Mouse (Mus musculus) small intestine, adult 2 months (tissue): ENCODE data around the gene B3galt4. TPM values are rescaled to one million over a fixed set of nuclear protein-coding genes. Genes with fewer than 3 reads are reported as not detected.

Experiments used
- H3K27ac ChIP-seq: fragments of 200-500 bp; 2 replicates; pipeline ENCODE4 v1.5.1; 2012; ENCODE audit warnings: low read depth, low read length, control low read depth, inconsistent platforms; ENCODE audit not compliant: insufficient read depth
- H3K27me3 ChIP-seq: fragments of 200-500 bp; 2 replicates; pipeline ENCODE4 v1.6.1; 2012; ENCODE audit warnings: mild to moderate bottlenecking, moderate library complexity, low read length, inconsistent platforms; ENCODE audit not compliant: control insufficient read depth, insufficient read depth
- H3K36me3 ChIP-seq: fragments of 200-500 bp; 2 replicates; pipeline ENCODE4 v1.6.1; 2012; ENCODE audit warnings: mild to moderate bottlenecking, low read length, control low read depth, inconsistent platforms; ENCODE audit not compliant: control insufficient read depth, insufficient read depth
- H3K4me1 ChIP-seq: fragments of 200-500 bp; 2 replicates; pipeline ENCODE4 v1.6.1; 2012; ENCODE audit warnings: low read length, inconsistent platforms, mixed read lengths; ENCODE audit not compliant: control insufficient read depth, insufficient read depth, insufficient read length
- H3K4me3 ChIP-seq: fragments of 200-500 bp; 2 replicates; pipeline ENCODE4 v1.5.1; 2012; ENCODE audit warnings: low read depth, mild to moderate bottlenecking, control low read depth, inconsistent platforms, low read length, moderate library complexity
- CTCF ChIP-seq: fragments of 200-500 bp; IDR thresholded peaks from 2 replicates; pipeline ENCODE4 v1.5.1; 2012; ENCODE audit warnings: low read depth, mild to moderate bottlenecking, control low read depth, inconsistent platforms, low read length, moderate library complexity, mixed read lengths; ENCODE audit not compliant: insufficient replicate concordance, insufficient read length; ENCODE audit errors: extremely low read depth
- POLR2A ChIP-seq: fragments of 200-500 bp; IDR thresholded peaks from 2 replicates; pipeline ENCODE4 v1.6.1; 2012; ENCODE audit warnings: low read depth, mild to moderate bottlenecking, control low read depth, inconsistent platforms, low read length, moderate library complexity
- WGBS: fragments of 180-500 bp; shearing (Covaris S2); methylation state at CpG from one replicate; pipeline ENCODE4 v1.1.7; 2018; 5-methylcytosine and 5-hydroxymethylcytosine counted together
- polyA plus RNA-seq: library from polyadenylated mRNA; depleted of rRNA; stranded (reverse); fragments of >200 nt; gene quantifications from 2 replicates; pipeline ENCODE4 v1.2.3, GENCODE M21; 2012; rRNA removed

B3galt4 gene
- polyA plus RNA-seq, 1 experiment, result 24.6 TPM

DNA sequence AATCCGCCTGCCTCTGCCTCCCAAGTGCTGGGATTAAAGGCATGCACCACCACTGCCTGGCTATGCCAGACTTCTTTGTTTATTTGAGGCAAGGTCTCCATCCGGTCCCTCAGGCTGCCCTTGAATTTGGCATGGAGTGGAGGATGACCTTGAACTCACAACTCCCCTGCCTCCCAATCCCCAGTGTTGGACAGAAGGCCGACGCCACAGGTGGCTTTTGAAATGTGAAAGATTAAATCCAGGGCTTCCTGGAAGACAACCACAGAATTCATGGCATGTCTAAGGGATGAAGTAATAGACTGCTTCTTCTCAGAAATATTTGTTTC, 50.3 kb downstream of the B3galt4 start:
- Histone ChIP-seq H3K27ac (no peak overlapping the region), H3K36me3 (no peaks in the 10 kb centered on the region), H3K27me3 (no peaks in the 10 kb centered on the region), H3K4me3 (no peak overlapping the region), H3K4me1 (no peaks in the 10 kb centered on the region)
- no peak for TF ChIP-seq CTCF
- no peak for TF ChIP-seq POLR2A
- WGBS, result 80% methylated on average over 4 of the region's 4 CpGs

DNA sequence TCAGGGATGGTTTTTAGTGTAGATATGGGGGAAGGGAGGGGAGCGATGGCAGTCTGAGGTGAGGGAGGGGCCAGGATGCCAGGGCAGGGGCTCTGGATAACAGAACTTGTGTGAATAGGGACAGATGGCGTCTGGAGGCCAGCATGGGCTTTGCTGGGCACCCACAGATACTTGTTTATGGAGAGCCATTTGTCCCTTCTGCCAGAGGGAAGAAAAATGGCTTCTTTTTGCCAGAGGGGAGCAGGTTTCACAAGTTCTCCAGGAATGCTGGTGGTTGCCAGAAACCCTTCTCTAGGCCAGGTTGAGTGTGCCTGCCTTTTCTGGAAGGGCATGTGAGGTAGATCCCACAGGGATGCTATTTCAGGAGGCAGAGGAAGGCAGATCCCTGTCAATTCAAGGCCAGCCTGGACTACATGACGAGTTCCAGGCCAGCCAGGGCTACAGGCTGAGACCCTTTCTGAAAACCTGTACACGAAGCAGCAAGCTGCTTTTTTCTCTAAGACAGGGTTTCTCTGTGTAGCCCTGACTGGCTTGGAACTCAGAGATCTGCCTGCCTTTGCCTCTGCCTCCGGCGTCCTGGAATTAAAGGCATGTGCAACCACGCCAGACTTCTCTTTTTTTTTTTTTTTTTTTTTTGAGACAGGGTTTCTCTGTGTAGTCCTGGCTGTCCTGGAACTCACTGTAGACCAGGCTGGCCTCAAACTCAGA, 50.9 kb downstream of the B3galt4 start:
- Histone ChIP-seq H3K27me3 (no peaks in the 10 kb centered on the region), H3K36me3 (no peaks in the 10 kb centered on the region), H3K4me1 (no peaks in the 10 kb centered on the region), H3K4me3 (no peak overlapping the region), H3K27ac (no peak overlapping the region)
- WGBS, result 67% methylated on average over 7 of the region's 7 CpGs
- TF ChIP-seq CTCF (no peak), POLR2A (no peak)

Other genes with a start within 250 kb of the B3galt4 start
- gene March2, start 232.8 kb downstream of the B3galt4 start, polyA plus RNA-seq, result 43.7 and 60.9 TPM in 2 replicates
- 171 and 431 TPM in 2 replicates for gene Rab11b, start 191.0 kb downstream of the B3galt4 start, polyA plus RNA-seq
- 14.7 and 57.3 TPM in 2 replicates for gene Angptl4, start 169.7 kb downstream of the B3galt4 start, polyA plus RNA-seq
- gene Kank3, start 141.0 kb downstream of the B3galt4 start, polyA plus RNA-seq, result 20.6 and 21.1 TPM in 2 replicates
- 296 and 444 TPM in 2 replicates for gene Rps28, start 126.9 kb downstream of the B3galt4 start, polyA plus RNA-seq
- 337 and 417 TPM in 2 replicates for gene Ndufa7, start 126.9 kb downstream of the B3galt4 start, polyA plus RNA-seq
- gene Cd320, start 108.4 kb downstream of the B3galt4 start, polyA plus RNA-seq, result 14.9 and 22.1 TPM in 2 replicates
- not detected in 2 replicates for gene Gm7029, start 77.7 kb downstream of the B3galt4 start, polyA plus RNA-seq
- gene Kifc1, start 60.8 kb downstream of the B3galt4 start, polyA plus RNA-seq, result 3.9 and 7.5 TPM in 2 replicates
- not detected in 2 replicates for gene Platr17, start 46.4 kb downstream of the B3galt4 start, polyA plus RNA-seq
- gene Daxx, start 42.1 kb downstream of the B3galt4 start, polyA plus RNA-seq, result 20.7 and 48.6 TPM in 2 replicates
- gene Tapbp, start 35.6 kb downstream of the B3galt4 start, polyA plus RNA-seq, result 151 and 367 TPM in 2 replicates
- 64.1 and 134 TPM in 2 replicates for gene Zbtb22, start 35.6 kb downstream of the B3galt4 start, polyA plus RNA-seq
- 45.3 and 60.7 TPM in 2 replicates for gene Rgl2, start 21.9 kb downstream of the B3galt4 start, polyA plus RNA-seq
- 9.3 and 19.4 TPM in 2 replicates for gene Pfdn6, start 11.1 kb downstream of the B3galt4 start, polyA plus RNA-seq
- gene Wdr46, start 10.8 kb downstream of the B3galt4 start, polyA plus RNA-seq, result 10.0 and 12.4 TPM in 2 replicates
- 28.4 and 52.3 TPM in 2 replicates for gene Vps52, start 4.3 kb upstream of the B3galt4 start, polyA plus RNA-seq
- gene Rps18, start 4.5 kb upstream of the B3galt4 start, polyA plus RNA-seq, result 509 and 766 TPM in 2 replicates
- 2,533 and 6,705 TPM in 2 replicates for gene H2-K1, start 48.9 kb upstream of the B3galt4 start, polyA plus RNA-seq
- 15.5 and 29.9 TPM in 2 replicates for gene Ring1, start 73.2 kb upstream of the B3galt4 start, polyA plus RNA-seq
- gene H2-Ke6, start 76.6 kb upstream of the B3galt4 start, polyA plus RNA-seq, result 52.4 and 75.8 TPM in 2 replicates
- gene Slc39a7, start 80.2 kb upstream of the B3galt4 start, polyA plus RNA-seq, result 81.5 and 119 TPM in 2 replicates
- gene Rxrb, start 80.3 kb upstream of the B3galt4 start, polyA plus RNA-seq, result 26.3 and 64.2 TPM in 2 replicates
- 0.90 and 2.4 TPM in 2 replicates for gene Col11a2, start 87.9 kb upstream of the B3galt4 start, polyA plus RNA-seq
- 7.2 and 16.6 TPM in 2 replicates for gene H2-Oa, start 140.9 kb upstream of the B3galt4 start, polyA plus RNA-seq
- gene H2-DMa, start 168.1 kb upstream of the B3galt4 start, polyA plus RNA-seq, result 35.4 and 169 TPM in 2 replicates
- 41.2 and 73.1 TPM in 2 replicates for gene Brd2, start 171.1 kb upstream of the B3galt4 start, polyA plus RNA-seq
- 12.7 and 25.4 TPM in 2 replicates for gene H2-DMb2, start 191.8 kb upstream of the B3galt4 start, polyA plus RNA-seq
- gene H2-DMb1, start 201.6 kb upstream of the B3galt4 start, polyA plus RNA-seq, result 39.0 and 281 TPM in 2 replicates
- 35.1 and 100 TPM in 2 replicates for gene Tap1, start 236.1 kb upstream of the B3galt4 start, polyA plus RNA-seq
- gene Psmb9, start 236.3 kb upstream of the B3galt4 start, polyA plus RNA-seq, result 112 and 204 TPM in 2 replicates
- gene Psmb8, start 246.2 kb upstream of the B3galt4 start, polyA plus RNA-seq, result 135 and 293 TPM in 2 replicates